Mouse (Mus musculus) midbrain, postnatal 0 days (tissue): ENCODE data around the gene Tulp2. TPM values are rescaled to one million over a fixed set of nuclear protein-coding genes. Genes with fewer than 3 reads are reported as not detected.

Source experiments
- ATAC-seq: fragments of 200-750 bp; cut with Nextera tagmentation; 2 replicates; pipeline ENCODE4 v1.8.0; 2017; ENCODE audit warnings: moderate number of reproducible peaks, mild to moderate bottlenecking, moderate TSS enrichment, moderate library complexity; ENCODE audit not compliant: low FRiP score
- DNase-seq: peaks from one replicate; pipeline ENCODE4 v3.0.0-alpha.2; 2015; ENCODE audit warnings: low spot score
- H3K27ac ChIP-seq: fragments of 300-500 bp; sonication (generic); 2 replicates; pipeline ENCODE4 v1.5.1; 2014; ENCODE audit warnings: low read depth, mild to moderate bottlenecking, low read length, mixed read lengths
- H3K27me3 ChIP-seq: fragments of 300-500 bp; sonication (generic); 2 replicates; pipeline ENCODE4 v1.6.1; 2014; ENCODE audit warnings: low read length, control low read depth, mixed read lengths; ENCODE audit not compliant: insufficient read depth
- H3K36me3 ChIP-seq: fragments of 300-500 bp; sonication (generic); 2 replicates; pipeline ENCODE4 v1.6.1; 2014; ENCODE audit warnings: low read length, control low read depth, mixed read lengths; ENCODE audit not compliant: insufficient read depth
- H3K4me1 ChIP-seq: fragments of 300-500 bp; sonication (generic); 2 replicates; pipeline ENCODE4 v1.6.1; 2014; ENCODE audit warnings: mild to moderate bottlenecking, control low read depth, antibody characterized with exemption, low read length, mixed read lengths; ENCODE audit not compliant: insufficient read depth
- H3K4me2 ChIP-seq: fragments of 300-500 bp; sonication (generic); 2 replicates; pipeline ENCODE4 v1.6.1; 2014; ENCODE audit warnings: low read depth, mild to moderate bottlenecking, low read length, mixed read lengths; ENCODE audit not compliant: poor library complexity, severe bottlenecking
- H3K4me3 ChIP-seq: fragments of 300-500 bp; sonication (generic); 2 replicates; pipeline ENCODE4 v1.5.1; 2014; ENCODE audit warnings: low read depth, mild to moderate bottlenecking, low read length, moderate library complexity
- H3K9ac ChIP-seq: fragments of 300-500 bp; sonication (generic); replicated peaks from 2 replicates; pipeline ENCODE4 v1.6.1; 2014; ENCODE audit warnings: mild to moderate bottlenecking, low read length, moderate library complexity, mixed read lengths; ENCODE audit not compliant: poor library complexity, severe bottlenecking
- H3K9me3 ChIP-seq: fragments of 300-500 bp; sonication (generic); 2 replicates; pipeline ENCODE4 v1.6.1; 2016; ENCODE audit warnings: low read length, control low read depth
- CTCF ChIP-seq: IDR thresholded peaks from 2 replicates; pipeline ENCODE4 v1.5.1; 2016; ENCODE audit warnings: antibody characterized with exemption, mild to moderate bottlenecking
- WGBS: fragments of 180-500 bp; shearing (Covaris S2); extraction: QIAGEN DNeasy Blood & Tissue Kit; methylation state at CpG from one replicate; pipeline ENCODE4 v1.1.7; 2014; 5-methylcytosine and 5-hydroxymethylcytosine counted together
- polyA plus RNA-seq: library from polyadenylated mRNA; unstranded; fragments of >200 nt; fragmentation: Nextera tagmentation; extraction: Ambion mirVana; gene quantifications from 2 replicates; pipeline ENCODE4 v1.2.1, GENCODE M21; 2015
- total RNA-seq: library from RNA; depleted of rRNA; stranded (reverse); fragments of >200 nt; gene quantifications from 2 replicates; pipeline ENCODE4 v1.2.3, GENCODE M21; 2014

Gene Tulp2
- total and polyA plus RNA-seq, 2 experiments from 2014 or later, result 0.67 TPM; not detected in 1

- no peak for ATAC-seq
- no peak for TF ChIP-seq CTCF
- Histone ChIP-seq H3K9ac (no peak overlapping the region; the same call in 1 of the 2 replicates), H3K36me3 (no peaks in the 10 kb centered on the region), H3K4me1 (peaks cover 8% of the 10 kb centered on the region; the same call in 1 of the 2 replicates), H3K9me3 (no peaks in the 10 kb centered on the region), H3K4me3 (peak overlapping the region; percentile 42), H3K27ac (peak overlapping the region; percentile 72), H3K27me3 (no peaks in the 10 kb centered on the region), H3K4me2 (peak overlapping the region; percentile 48)
- WGBS, result 52% methylated on average over 16 of the region's 16 CpGs
- DNase-seq, result no peak
Measured at GRCm38 (mm10) chr7:45522194-45522752, 40.6 kb downstream of the Tulp2 start.

- Histone ChIP-seq H3K9ac (no peak overlapping the region), H3K9me3 (no peaks in the 10 kb centered on the region), H3K27me3 (no peaks in the 10 kb centered on the region), H3K36me3 (no peaks in the 10 kb centered on the region), H3K4me3 (no peak overlapping the region), H3K27ac (no peak overlapping the region), H3K4me1 (peaks cover 8% of the 10 kb centered on the region; the same call in 1 of the 2 replicates), H3K4me2 (no peak overlapping the region)
- 71% methylated on average over 18 of the region's 18 CpGs for WGBS
- no peak for TF ChIP-seq CTCF
- no peak for ATAC-seq
- no peak for DNase-seq
Measured at GRCm38 (mm10) chr7:45522957-45523676, 41.4 kb downstream of the Tulp2 start.

GRCm38 (mm10) chr7:45523678-45524170 is 42.0 kb downstream of the Tulp2 start:
- H3K4me2 ChIP-seq, result no peak overlapping the region
- no peak for ATAC-seq
- H3K9ac ChIP-seq, result no peak overlapping the region
- no peak for TF ChIP-seq CTCF
- H3K27me3 ChIP-seq, result no peaks in the 10 kb centered on the region
- no peak for DNase-seq
- peaks cover 8% of the 10 kb centered on the region; the same call in 1 of the 2 replicates for H3K4me1 ChIP-seq
- H3K4me3 ChIP-seq, result no peak overlapping the region
- 90% methylated on average over 13 of the region's 13 CpGs for WGBS
- no peaks in the 10 kb centered on the region for H3K36me3 ChIP-seq
- H3K9me3 ChIP-seq, result no peaks in the 10 kb centered on the region
- no peak overlapping the region for H3K27ac ChIP-seq

- DNase-seq (peak; percentile 47), ATAC-seq (no peak; the same call in 1 of the 2 replicates)
- no peak for TF ChIP-seq CTCF
- Histone ChIP-seq H3K9me3 (no peaks in the 10 kb centered on the region), H3K4me2 (peak overlapping the region; percentile 71), H3K4me3 (peak overlapping the region; percentile 63), H3K36me3 (no peaks in the 10 kb centered on the region), H3K27ac (peak overlapping the region; percentile 68; the same call in 1 of the 2 replicates), H3K4me1 (peaks cover 8% of the 10 kb centered on the region; the same call in 1 of the 2 replicates), H3K9ac (peak overlapping the region; percentile 64), H3K27me3 (no peaks in the 10 kb centered on the region)
- WGBS, result 25% methylated on average over 12 of the region's 12 CpGs
Measured at GRCm38 (mm10) chr7:45524841-45525621, 43.4 kb downstream of the Tulp2 start.

GRCm38 (mm10) chr7:45525809-45526473 is 44.3 kb downstream of the Tulp2 start, which contains the start of the genes Ppp1r15a and Plekha4:
Gene Ppp1r15a, minus strand, starts transcription at chr7:45526268.
Gene Plekha4, plus strand, starts transcription at chr7:45526330.
- no peaks in the 10 kb centered on the region for H3K36me3 ChIP-seq
- H3K9me3 ChIP-seq, result no peaks in the 10 kb centered on the region
- H3K27ac ChIP-seq, result peak within 1 kb of the TSS; percentile 68
- WGBS, result under 1% methylated on average over 54 of the region's 54 CpGs
- peak; percentile 92 for DNase-seq
- peak within 1 kb of the TSS; percentile 63 for H3K4me3 ChIP-seq
- no peak for TF ChIP-seq CTCF
- ATAC-seq, result peak; percentile 90
- H3K4me1 ChIP-seq, result peaks cover 8% of the 10 kb centered on the region; the same call in 1 of the 2 replicates
- H3K9ac ChIP-seq, result peak within 1 kb of the TSS; percentile 64
- peak within 1 kb of the TSS; percentile 71 for H3K4me2 ChIP-seq
- no peaks in the 10 kb centered on the region for H3K27me3 ChIP-seq
